Mouse (Mus musculus) forebrain, postnatal 0 days (tissue): ENCODE data around the gene Hyal5. TPM values are rescaled to one million over a fixed set of nuclear protein-coding genes. Genes with fewer than 3 reads are reported as not detected.

Experiments
- ATAC-seq: fragments of 200-750 bp; cut with Nextera tagmentation; 2 replicates; pipeline ENCODE4 v1.8.0; 2017; ENCODE audit warnings: mild to moderate bottlenecking, moderate library complexity
- DNase-seq: peaks from one replicate; pipeline ENCODE4 v3.0.0-alpha.2; 2015
- H3K27ac ChIP-seq: fragments of 300-500 bp; sonication (generic); 2 replicates; pipeline ENCODE4 v1.5.1; 2014; ENCODE audit warnings: low read depth, mild to moderate bottlenecking, antibody characterized with exemption, low read length, moderate library complexity, mixed read lengths
- H3K27me3 ChIP-seq: fragments of 300-500 bp; sonication (generic); 2 replicates; pipeline ENCODE4 v1.6.1; 2014; ENCODE audit warnings: mild to moderate bottlenecking, low read length, mixed read lengths; ENCODE audit not compliant: insufficient read depth
- H3K36me3 ChIP-seq: fragments of 300-500 bp; sonication (generic); 2 replicates; pipeline ENCODE4 v1.6.1; 2014; ENCODE audit warnings: mild to moderate bottlenecking, moderate library complexity; ENCODE audit not compliant: insufficient read depth
- H3K4me1 ChIP-seq: fragments of 300-500 bp; sonication (generic); 2 replicates; pipeline ENCODE4 v1.6.1; 2014; ENCODE audit warnings: antibody characterized with exemption; ENCODE audit not compliant: insufficient read depth
- H3K4me2 ChIP-seq: fragments of 300-500 bp; sonication (generic); 2 replicates; pipeline ENCODE4 v1.6.1; 2014; ENCODE audit warnings: low read depth, mild to moderate bottlenecking, moderate library complexity
- H3K4me3 ChIP-seq: fragments of 300-500 bp; sonication (generic); 2 replicates; pipeline ENCODE4 v1.5.1; 2014; ENCODE audit warnings: low read depth, low read length, mixed read lengths
- H3K9ac ChIP-seq: fragments of 300-500 bp; sonication (generic); 2 replicates; pipeline ENCODE4 v1.6.1; 2014; ENCODE audit warnings: mild to moderate bottlenecking
- H3K9me3 ChIP-seq: fragments of 300-500 bp; sonication (generic); 2 replicates; pipeline ENCODE4 v1.6.1; 2016; ENCODE audit warnings: low read length
- CTCF ChIP-seq: sonication (generic); IDR thresholded peaks from 2 replicates; pipeline ENCODE4 v1.5.1; 2016; ENCODE audit warnings: antibody characterized with exemption, control low read depth, low read depth
- WGBS: fragments of 180-500 bp; shearing (Covaris S2); extraction: QIAGEN DNeasy Blood & Tissue Kit; methylation state at CpG from one replicate; pipeline ENCODE4 v1.1.7; 2014; 5-methylcytosine and 5-hydroxymethylcytosine counted together
- polyA plus RNA-seq: library from polyadenylated mRNA; unstranded; fragments of >200 nt; fragmentation: Nextera tagmentation; extraction: Ambion mirVana; gene quantifications from 2 replicates; pipeline ENCODE4 v1.2.1, GENCODE M21; 2015
- total RNA-seq: library from RNA; depleted of rRNA; stranded (reverse); fragments of >200 nt; gene quantifications from 2 replicates; pipeline ENCODE4 v1.2.3, GENCODE M21; 2014; rRNA removed

Gene Hyal5
- total RNA-seq (not detected in 2 replicates), polyA plus RNA-seq (not detected in 2 replicates)

GRCm38 (mm10) chr6:24857697-24858096 is at the start of gene Hyal5:
Hyal5 (plus strand) TSS chr6:24857997.
- ATAC-seq (no peak), DNase-seq (no peak)
- H3K27me3 ChIP-seq: no peaks in the 10 kb centered on the region
- no peak within 1 kb of the TSS for H3K4me2 ChIP-seq
- no peaks in the 10 kb centered on the region for H3K4me1 ChIP-seq
- TF ChIP-seq CTCF: no peak
- no peak within 1 kb of the TSS for H3K27ac ChIP-seq
- H3K4me3 ChIP-seq: no peak within 1 kb of the TSS
- no peak within 1 kb of the TSS for H3K9ac ChIP-seq
- no peaks in the 10 kb centered on the region for H3K9me3 ChIP-seq
- H3K36me3 ChIP-seq: no peaks in the 10 kb centered on the region

GRCm38 (mm10) chr6:24822070-24822469 is 35.7 kb upstream of the Hyal5 start:
- Histone ChIP-seq H3K4me1 (no peaks in the 10 kb centered on the region), H3K4me3 (no peak overlapping the region), H3K9me3 (no peaks in the 10 kb centered on the region), H3K27ac (no peak overlapping the region), H3K27me3 (no peaks in the 10 kb centered on the region), H3K9ac (no peak overlapping the region), H3K36me3 (no peaks in the 10 kb centered on the region), H3K4me2 (no peak overlapping the region)
- 51% methylated on average over 2 of the region's 2 CpGs for WGBS
- DNase-seq (no peak), ATAC-seq (no peak)
- TF ChIP-seq CTCF: no peak

GRCm38 (mm10) chr6:24860320-24860719 is 2.5 kb downstream of the Hyal5 start:
- Histone ChIP-seq H3K9ac (no peak overlapping the region), H3K4me3 (no peak overlapping the region), H3K27me3 (no peaks in the 10 kb centered on the region), H3K4me1 (no peaks in the 10 kb centered on the region), H3K9me3 (no peaks in the 10 kb centered on the region), H3K27ac (no peak overlapping the region), H3K36me3 (no peaks in the 10 kb centered on the region), H3K4me2 (no peak overlapping the region)
- no peak for DNase-seq
- ATAC-seq: no peak
- 34% methylated on average over 2 of the region's 2 CpGs for WGBS
- TF ChIP-seq CTCF: no peak

- WGBS: 97% methylated on average over 4 of the region's 4 CpGs
- no peaks in the 10 kb centered on the region for H3K4me1 ChIP-seq
- no peak for ATAC-seq
- no peak overlapping the region for H3K4me3 ChIP-seq
- H3K27me3 ChIP-seq: no peaks in the 10 kb centered on the region
- no peak overlapping the region for H3K9ac ChIP-seq
- DNase-seq: no peak
- no peak overlapping the region for H3K4me2 ChIP-seq
- no peaks in the 10 kb centered on the region for H3K36me3 ChIP-seq
- no peak overlapping the region for H3K27ac ChIP-seq
- H3K9me3 ChIP-seq: no peaks in the 10 kb centered on the region
- TF ChIP-seq CTCF: no peak
Measured at GRCm38 (mm10) chr6:24863649-24864048, 5.9 kb downstream of the Hyal5 start.

- Histone ChIP-seq H3K27ac (no peak overlapping the region), H3K4me2 (0 out of 2 replicates have a peak overlapping the region, but pooled peaks have one; percentile 13), H3K9ac (no peak overlapping the region), H3K36me3 (no peaks in the 10 kb centered on the region), H3K9me3 (no peaks in the 10 kb centered on the region), H3K27me3 (no peaks in the 10 kb centered on the region), H3K4me1 (no peaks in the 10 kb centered on the region), H3K4me3 (no peak overlapping the region)
- ATAC-seq: peak; percentile 70
- TF ChIP-seq CTCF: peak; percentile 43
- 70% methylated on average over 11 of the region's 11 CpGs for WGBS
- peak; percentile 15 for DNase-seq
Measured at GRCm38 (mm10) chr6:24894146-24894873, 36.5 kb downstream of the Hyal5 start.

- no peak overlapping the region for H3K9ac ChIP-seq
- no peak overlapping the region for H3K4me3 ChIP-seq
- no peak overlapping the region for H3K27ac ChIP-seq
- no peaks in the 10 kb centered on the region for H3K27me3 ChIP-seq
- ATAC-seq (peak; percentile 27), DNase-seq (no peak)
- TF ChIP-seq CTCF: no peak
- no peaks in the 10 kb centered on the region for H3K36me3 ChIP-seq
- 46% methylated on average over 2 of the region's 2 CpGs for whole genome bisulfite sequencing
- H3K4me2 ChIP-seq: 0 out of 2 replicates have a peak overlapping the region, but pooled peaks have one; percentile 13
- no peaks in the 10 kb centered on the region for H3K4me1 ChIP-seq
- no peaks in the 10 kb centered on the region for H3K9me3 ChIP-seq
Measured at GRCm38 (mm10) chr6:24894874-24895183, 37.0 kb downstream of the Hyal5 start.

GRCm38 (mm10) chr6:24905101-24905500 is 47.3 kb downstream of the Hyal5 start:
- no peaks in the 10 kb centered on the region; the same call in 1 of the 2 replicates for H3K27me3 ChIP-seq
- H3K4me3 ChIP-seq: no peak overlapping the region
- no peak overlapping the region for H3K9ac ChIP-seq
- no peak for TF ChIP-seq CTCF
- WGBS: 85% methylated on average over 3 of the region's 3 CpGs
- DNase-seq (no peak), ATAC-seq (no peak)
- no peaks in the 10 kb centered on the region for H3K9me3 ChIP-seq
- H3K27ac ChIP-seq: no peak overlapping the region
- no peak overlapping the region for H3K4me2 ChIP-seq
- H3K4me1 ChIP-seq: no peaks in the 10 kb centered on the region
- H3K36me3 ChIP-seq: no peaks in the 10 kb centered on the region
